19 mouse cellular contexts compared by ENCODE assay signal in genomic region chr1:156961481-156962265, GRCm38 (mm10).
"Had no signal": no experiment of that assay in that cellular context is flagged by ENCODE, and none has a peak within 500 bp of the region (broad histone marks: within the 10 kb centered on the region; RNA-seq: fewer than 3 reads in every experiment).

No protein-coding gene starts in this region.

- DNase-seq: kidney, adult 8-10 months; kidney, postnatal 10 days; kidney, postnatal 36 days; layer of hippocampus, postnatal 36 days; liver, embryonic 13.5 days; lung, adult 2 months; lung, postnatal 14 days; retina, postnatal 1 day; right cerebral cortex, postnatal 25 days; thymus, postnatal 25 days had no signal

- H3K36me3 ChIP-seq: kidney, embryonic 15.5 days; limb, embryonic 12.5 days; limb, embryonic 15.5 days; liver, embryonic 13.5 days; midbrain, embryonic 12.5 days; midbrain, embryonic 15.5 days; neural tube, embryonic 13.5 days had no signal

- H3K27me3 ChIP-seq: kidney, embryonic 15.5 days; limb, embryonic 15.5 days; liver, embryonic 13.5 days; midbrain, embryonic 15.5 days; neural tube, embryonic 13.5 days had no signal

- H3K27ac ChIP-seq: kidney, embryonic 15.5 days; left cerebral cortex, adult 2 months; limb, embryonic 12.5 days; limb, embryonic 15.5 days; liver, embryonic 13.5 days; macrophage; midbrain, embryonic 12.5 days; midbrain, embryonic 15.5 days; neural tube, embryonic 13.5 days had no signal

- H3K4me1 ChIP-seq: midbrain, embryonic 12.5 days; midbrain, embryonic 15.5 days had no signal

- H3K9ac ChIP-seq: kidney, embryonic 15.5 days; limb, embryonic 12.5 days; limb, embryonic 15.5 days; liver, embryonic 13.5 days; midbrain, embryonic 12.5 days; midbrain, embryonic 15.5 days; neural tube, embryonic 13.5 days had no signal

- H3K9me3 ChIP-seq: kidney, embryonic 15.5 days; limb, embryonic 12.5 days; limb, embryonic 15.5 days; liver, embryonic 13.5 days; midbrain, embryonic 12.5 days; midbrain, embryonic 15.5 days; neural tube, embryonic 13.5 days had no signal

- H3K4me3 ChIP-seq: kidney, embryonic 15.5 days; left cerebral cortex, adult 2 months; limb, embryonic 12.5 days; limb, embryonic 15.5 days; liver, embryonic 13.5 days; midbrain, embryonic 12.5 days; midbrain, embryonic 15.5 days; myocyte; neural tube, embryonic 13.5 days had no signal
